Mouse (Mus musculus): Measurements from ENCODE around the gene P3h4.

P3h4 gene

DNA sequence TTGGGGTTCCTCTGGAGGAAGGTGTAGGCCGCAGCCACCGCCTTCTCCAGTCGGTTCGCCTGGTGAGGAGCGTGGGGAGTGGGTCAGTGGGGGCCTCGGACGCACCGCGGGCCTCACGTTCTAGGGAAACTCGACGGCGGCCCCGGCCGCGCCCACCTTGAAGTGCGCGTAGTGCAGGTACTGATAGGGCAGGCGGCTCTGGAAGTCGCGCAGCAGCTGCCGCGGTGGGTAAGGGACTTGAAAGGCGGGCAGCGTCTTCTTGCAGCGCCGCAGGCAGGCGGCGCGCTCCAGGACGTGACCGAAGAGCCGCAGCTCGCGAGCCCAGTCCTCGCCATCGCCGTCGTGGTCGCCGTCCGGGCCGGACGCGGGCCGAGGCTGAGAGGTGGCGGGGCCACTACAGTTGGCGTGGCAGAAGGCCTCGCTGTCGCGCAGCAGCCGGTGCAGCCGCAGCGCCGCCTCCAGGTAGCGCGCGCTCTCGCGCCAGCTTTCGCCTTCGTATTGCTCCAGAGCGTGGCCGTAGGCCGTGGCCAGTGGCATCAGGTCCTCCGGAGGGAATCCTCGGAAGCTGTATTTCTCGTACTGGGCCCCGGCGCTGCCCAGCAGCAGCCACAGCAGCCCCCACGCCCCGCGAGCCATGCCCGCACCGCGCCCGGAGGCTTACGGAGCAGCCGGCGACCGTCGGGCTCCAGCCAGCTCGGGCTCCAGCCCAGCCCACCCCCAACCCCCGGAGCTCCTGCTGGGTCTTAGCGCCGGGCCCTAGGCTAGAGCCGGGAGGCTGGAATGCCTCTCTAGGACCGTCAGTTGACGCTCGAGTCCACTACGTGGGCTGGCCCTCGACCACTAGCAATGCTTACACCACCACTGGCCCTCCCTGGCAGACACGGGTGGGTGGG is at the start of gene P3h4:
P3h4 (minus strand) TSS at position 816 of the 893 bp plus-strand sequence.
- peak; percentile 77 for ATAC-seq (ENCODE audit: insufficient number of reproducible peaks, low FRiP score, low TSS enrichment)

DNA sequence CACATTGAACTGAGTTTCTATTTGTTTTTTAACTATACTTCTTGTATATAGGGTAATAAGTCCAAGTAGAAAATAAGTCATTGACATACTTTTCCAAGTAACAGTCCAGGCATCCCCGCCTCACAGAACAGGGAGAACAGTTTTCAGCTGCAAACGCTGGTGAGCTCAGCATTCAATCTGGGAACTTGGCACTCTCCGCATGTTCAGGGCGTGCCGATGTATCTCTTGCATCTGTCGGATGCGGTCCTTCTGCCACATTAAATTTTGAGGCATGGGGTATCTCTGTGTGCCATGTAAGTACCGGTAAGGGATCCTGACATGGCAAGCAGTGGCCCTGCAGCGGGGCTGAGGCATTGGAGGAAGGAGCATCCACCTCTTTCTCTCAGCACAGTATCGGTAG is 48.1 kb upstream of the P3h4 start:
- ATAC-seq (ENCODE audit: insufficient number of reproducible peaks, low FRiP score, low TSS enrichment), result no peak

DNA sequence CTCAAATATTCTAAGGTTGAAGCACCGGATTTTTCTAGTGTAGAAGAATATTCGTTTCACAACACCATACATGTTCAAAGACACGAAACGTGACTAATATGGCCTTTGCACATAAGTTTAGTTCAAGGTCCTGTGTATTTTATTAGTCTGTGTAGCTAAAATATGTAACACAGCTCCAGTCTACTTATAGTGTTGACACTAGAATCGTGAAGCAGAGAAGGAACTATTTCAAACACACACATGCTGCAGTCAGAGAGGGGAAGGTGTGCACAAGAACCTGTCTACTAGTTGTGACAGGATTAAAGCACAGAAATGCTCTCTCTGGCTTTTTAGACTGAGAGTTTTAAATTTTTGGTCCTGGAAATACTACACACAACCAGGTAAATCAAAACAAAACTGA is 43.1 kb upstream of the P3h4 start:
- ATAC-seq (ENCODE audit: insufficient number of reproducible peaks, low FRiP score, low TSS enrichment), result no peak

DNA sequence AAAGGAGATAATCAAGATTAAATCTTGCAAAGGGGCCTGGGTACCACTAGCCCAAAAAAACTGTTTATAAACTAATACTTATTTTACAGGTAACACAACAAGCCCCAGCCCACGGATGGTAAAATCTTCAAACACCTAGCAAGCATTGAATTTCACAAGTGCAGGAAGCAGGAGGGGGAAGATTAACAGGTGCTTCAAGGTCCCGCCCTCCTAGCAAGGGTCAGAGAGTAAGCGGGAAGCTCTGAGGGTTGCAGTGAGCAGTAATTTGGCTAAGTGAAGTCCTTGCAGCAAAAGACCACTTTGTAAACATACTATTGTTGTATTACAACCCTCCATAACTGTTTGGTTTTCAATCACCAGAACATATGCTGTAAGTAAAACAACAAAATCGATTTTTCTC is 42.6 kb upstream of the P3h4 start:
- no peak for ATAC-seq (ENCODE audit: insufficient number of reproducible peaks, low FRiP score, low TSS enrichment)

DNA sequence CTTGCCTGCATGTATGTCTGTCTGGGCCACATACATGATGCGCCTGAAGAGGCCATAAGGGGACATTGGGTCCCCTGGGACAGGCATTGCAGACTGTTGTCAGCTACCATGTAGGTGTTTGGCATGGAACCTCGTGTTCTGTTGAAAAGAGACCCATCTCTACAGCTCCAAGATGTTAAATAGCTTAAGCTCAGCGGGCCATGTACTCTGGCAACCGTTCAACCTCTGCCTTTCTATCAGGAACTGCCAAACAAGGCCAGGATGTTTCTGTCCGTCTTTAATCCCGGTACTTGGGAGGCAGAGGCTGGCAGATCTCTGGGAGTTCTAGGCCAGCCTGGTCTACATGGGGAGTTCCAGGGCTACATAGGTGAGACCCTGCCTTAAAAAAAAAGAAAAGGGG is 28.0 kb upstream of the P3h4 start:
- no peak for ATAC-seq (ENCODE audit: insufficient number of reproducible peaks, low FRiP score, low TSS enrichment)

DNA sequence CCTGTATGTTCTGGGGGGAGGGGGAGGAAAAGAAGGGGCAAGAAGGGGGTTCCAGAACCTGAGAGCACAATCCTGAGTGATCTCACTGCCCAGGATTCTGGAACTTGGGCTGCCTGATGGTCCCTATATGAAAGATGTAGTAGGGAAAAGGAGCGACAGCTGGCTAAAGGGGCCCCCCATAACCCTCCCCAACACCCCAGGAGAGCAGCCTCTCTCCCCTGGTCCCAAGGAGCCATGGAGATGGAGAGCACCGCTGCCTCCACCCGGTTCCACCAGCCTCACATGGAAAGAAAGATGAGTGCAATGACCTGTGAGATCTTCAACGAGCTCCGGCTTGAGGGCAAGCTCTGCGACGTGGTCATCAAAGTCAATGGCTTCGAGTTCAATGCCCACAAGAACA is 27.2 kb upstream of the P3h4 start, which contains the start of the genes Nt5c3b and Klhl10:
Nt5c3b (minus strand) TSS at position 12 of the 400 bp plus-strand sequence.
Klhl10 (plus strand) TSS at position 121 of the 400 bp plus-strand sequence.
- ATAC-seq (ENCODE audit: insufficient number of reproducible peaks, low FRiP score, low TSS enrichment), result no peak

DNA sequence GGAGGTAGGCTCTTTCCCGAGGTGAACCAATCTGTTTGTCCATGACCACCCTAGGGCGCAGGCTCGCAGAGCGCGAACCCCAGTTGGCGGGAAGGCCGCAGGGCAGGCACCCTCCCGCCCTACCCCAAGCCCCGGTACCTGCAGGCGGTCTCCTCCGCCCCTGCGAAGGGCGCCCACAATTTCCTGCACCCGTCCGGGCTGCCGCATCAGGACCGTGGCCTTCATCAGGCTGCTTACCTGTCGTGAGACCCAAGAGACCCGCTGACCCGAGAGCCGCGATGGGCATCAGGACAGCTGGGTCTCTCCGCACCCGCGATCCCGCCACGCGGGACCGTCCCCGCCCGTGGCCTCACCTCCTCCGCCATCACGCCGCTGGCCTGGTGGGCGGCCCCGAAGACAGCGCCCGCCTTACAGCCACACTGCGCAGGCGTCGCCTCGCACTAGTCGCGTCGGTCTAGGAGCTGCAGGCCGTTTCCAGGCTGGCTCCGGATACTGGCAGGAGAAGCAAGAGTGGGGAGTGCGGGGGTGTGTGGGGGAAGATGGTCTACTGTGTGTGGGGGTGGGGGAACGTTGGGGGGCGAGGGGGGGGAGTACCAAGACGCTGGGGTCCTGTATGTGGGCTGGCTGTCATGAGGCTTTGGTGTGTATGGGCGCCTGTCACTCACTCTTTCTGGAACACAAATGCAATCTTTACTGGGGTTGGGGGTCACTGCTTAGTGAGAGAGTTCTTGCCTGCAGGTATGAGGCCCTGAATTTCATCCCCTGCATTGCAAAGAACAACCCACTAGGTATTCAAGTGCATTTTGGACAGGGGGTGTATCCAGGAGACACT is 26.3 kb upstream of the P3h4 start:
- ATAC-seq (ENCODE audit: insufficient number of reproducible peaks, low FRiP score, low TSS enrichment), result peak; percentile 87; the same call in 1 of the 2 replicates

DNA sequence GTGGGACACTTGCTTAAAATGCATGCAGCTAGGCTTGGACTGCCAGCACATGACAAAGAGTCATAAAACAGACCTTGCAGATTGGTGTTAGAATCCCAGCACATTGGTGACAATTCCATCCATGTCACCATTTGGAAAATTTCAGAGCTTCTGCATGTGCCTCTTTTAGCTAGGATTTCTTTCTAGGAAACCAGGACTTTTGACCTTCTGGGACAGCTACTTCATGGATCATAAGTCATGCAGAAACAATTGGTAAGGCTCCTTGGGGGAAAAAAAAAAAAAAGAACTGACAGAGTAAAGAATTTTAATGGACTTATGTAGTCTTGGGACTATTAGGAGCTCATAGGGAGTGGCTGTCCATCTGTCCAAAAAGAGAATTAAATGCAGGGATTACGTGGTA is 23.3 kb upstream of the P3h4 start:
- ATAC-seq (ENCODE audit: insufficient number of reproducible peaks, low FRiP score, low TSS enrichment), result no peak

DNA sequence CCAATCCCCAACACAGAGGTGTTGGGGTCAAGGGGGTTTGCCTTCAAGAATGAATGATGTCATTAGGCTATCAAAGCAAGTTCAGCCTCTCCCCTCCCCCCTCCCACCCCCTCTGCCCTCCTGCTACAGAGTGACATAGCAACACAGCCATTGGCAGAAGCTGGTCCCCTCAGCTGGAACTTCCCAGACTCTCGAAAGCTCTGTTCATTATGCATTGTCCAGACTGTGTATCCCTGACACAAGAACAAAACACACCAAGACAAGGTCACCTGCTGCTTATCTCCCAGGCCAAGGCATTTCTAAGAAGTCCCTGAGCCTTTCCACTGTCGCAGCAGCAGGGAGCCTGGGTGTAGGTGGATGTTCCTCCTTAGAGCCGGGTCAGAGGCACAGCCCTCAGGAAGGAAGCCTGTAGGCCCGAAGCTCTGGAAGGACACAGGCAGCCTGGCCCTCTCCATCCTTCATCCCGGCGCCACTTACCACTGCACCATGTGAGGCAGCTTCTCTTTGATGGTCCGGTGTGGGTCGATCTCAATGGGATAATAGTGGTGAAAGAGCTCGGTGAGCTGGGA is 21.1 kb upstream of the P3h4 start:
- no peak for ATAC-seq (ENCODE audit: insufficient number of reproducible peaks, low FRiP score, low TSS enrichment)

DNA sequence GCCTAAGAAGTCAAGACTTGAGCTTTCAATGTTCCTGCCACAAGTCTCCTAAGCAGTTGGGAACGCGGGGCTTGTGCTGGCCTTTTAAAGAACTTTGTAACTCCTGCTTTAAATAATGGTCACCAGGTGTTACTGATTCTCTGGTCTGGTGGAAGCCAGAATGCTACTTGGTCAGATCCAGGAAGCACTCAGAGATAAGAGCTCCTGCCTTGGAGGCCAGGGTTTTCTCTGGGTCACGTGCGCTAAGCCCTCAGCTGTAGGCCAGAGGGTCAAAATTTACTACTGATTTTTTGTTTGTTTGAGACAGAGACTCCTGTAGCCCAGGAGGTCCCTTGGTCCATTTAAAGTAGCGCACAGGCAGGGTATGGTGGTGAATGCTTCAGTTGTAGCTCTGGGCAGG is 17.4 kb upstream of the P3h4 start:
- ATAC-seq (ENCODE audit: insufficient number of reproducible peaks, low FRiP score, low TSS enrichment), result no peak

DNA sequence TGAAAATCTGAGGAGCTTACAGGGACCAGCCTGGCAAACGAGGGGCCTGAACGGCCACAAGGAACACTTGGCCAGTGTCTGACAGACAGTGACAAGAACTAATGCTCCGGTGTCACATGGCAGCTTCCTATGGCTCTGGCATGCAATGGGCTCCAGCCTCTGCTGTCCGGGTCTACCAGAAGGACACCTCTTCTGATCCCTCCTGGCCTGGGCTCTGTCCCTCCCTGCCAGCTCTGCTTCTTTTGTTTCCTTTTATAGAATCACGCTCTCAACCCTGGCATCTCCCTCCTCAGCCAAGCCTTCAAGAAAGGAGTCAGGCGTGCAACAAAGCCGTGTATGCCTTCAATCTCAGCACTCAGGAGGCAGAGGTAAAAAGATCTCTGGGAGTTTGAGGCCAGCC is 15.4 kb upstream of the P3h4 start:
- no peak for ATAC-seq (ENCODE audit: insufficient number of reproducible peaks, low FRiP score, low TSS enrichment)

DNA sequence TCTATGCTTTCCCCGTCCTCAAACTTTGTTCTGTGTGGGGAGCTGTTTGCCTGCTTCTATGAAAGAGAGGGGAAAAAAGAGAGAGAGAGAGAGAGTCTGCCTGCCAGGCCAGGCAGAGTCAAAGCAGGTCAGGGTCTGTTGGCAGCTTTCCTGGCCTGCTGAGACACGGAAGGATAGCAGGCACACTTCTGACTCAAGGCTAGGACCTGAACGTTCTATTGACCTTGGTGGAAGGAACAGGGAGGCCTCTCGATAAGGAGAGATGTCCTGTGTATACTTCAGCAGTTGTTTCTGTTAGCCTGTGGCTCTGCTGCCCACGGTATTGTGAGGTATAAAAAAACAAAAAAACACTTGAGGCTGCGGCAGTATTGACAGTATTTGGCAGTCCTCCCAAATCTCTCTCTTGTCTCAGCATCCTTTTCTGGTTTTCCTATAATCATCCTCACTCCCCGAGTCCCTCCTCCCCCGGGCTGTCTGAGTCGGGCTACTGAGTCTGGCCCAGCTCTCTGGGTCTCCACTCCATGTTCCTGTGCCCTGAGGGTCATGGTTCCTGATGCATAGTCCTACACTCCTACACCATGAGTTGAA is 14.1 kb upstream of the P3h4 start:
- ATAC-seq (ENCODE audit: insufficient number of reproducible peaks, low FRiP score, low TSS enrichment), result no peak

DNA sequence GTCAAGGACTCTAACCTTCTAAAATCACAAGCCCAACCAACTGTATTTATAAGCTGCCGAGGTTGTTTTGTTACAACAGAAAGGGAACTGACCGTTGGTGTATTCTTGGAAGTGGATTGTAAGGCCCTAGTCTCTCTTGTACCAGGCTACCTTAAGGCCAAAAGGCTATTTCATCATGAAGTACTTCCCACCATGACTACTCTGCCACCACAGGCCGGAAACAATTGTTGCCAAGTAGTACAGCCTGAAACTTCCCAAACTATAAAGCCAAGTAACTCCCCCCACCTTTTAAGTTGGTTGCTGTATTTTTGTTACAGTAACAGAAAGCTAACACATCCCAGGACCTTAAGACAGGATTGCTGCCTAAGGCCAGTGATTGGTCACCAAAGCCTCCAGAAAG is 12.2 kb upstream of the P3h4 start:
- no peak for ATAC-seq (ENCODE audit: insufficient number of reproducible peaks, low FRiP score, low TSS enrichment)

DNA sequence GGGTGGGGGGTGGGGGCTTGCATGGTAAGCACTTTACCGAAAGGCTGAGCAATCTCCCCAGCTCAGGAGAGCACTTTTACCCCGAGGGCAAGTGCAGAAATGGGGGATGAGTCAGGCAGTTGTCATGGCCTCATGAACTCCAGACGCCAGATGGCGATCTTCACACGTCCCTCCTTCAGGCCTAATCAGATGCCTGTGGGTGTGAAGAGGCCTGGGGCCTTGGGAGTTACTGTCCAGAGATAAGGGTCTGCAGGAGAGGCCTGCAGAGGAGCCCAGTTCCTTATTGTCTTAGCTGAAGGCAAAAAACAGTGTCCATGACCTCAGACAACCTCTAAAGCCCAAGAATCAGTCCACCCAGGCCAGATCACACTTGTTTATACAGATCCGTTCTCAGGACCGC is 11.2 kb upstream of the P3h4 start:
- ATAC-seq (ENCODE audit: insufficient number of reproducible peaks, low FRiP score, low TSS enrichment), result no peak

DNA sequence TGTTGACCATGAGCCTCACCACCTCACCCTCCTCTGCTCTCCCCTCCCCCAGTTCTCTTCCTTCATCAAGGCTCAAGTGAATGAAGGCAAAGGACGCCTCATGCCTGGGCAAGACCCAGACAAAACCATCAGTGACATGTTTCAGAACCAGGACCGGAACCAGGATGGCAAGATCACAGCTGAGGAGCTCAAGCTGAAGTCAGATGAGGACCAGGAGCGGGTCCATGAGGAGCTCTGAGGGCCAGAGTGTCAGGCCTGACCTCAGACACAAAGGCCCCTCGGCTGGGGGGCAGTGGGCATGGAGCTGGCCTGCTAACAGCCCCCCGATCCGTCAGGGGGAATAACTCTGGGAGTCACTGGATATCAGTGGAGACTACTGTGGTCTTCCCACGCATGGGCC is 9.2 kb upstream of the P3h4 start:
- ATAC-seq (ENCODE audit: insufficient number of reproducible peaks, low FRiP score, low TSS enrichment), result no peak

DNA sequence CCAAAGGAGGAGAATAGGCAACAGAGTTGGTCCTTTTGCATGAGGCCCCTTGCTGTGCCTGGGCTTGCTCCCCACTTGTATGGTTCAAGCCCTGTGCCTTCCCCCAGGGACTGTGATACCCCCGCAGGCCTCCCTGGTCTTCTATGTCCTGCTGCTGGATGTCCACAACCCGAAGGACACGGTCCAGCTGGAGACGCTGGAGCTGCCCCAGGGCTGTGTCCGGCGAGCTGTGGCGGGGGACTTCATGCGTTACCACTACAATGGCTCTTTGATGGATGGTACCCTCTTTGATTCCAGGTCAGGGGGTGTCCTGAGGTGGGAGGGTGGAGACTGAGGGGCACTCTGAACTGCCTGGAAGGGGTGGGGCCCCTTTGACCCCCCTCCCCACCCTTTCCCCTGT is 6.9 kb upstream of the P3h4 start:
- ATAC-seq (ENCODE audit: insufficient number of reproducible peaks, low FRiP score, low TSS enrichment), result no peak

DNA sequence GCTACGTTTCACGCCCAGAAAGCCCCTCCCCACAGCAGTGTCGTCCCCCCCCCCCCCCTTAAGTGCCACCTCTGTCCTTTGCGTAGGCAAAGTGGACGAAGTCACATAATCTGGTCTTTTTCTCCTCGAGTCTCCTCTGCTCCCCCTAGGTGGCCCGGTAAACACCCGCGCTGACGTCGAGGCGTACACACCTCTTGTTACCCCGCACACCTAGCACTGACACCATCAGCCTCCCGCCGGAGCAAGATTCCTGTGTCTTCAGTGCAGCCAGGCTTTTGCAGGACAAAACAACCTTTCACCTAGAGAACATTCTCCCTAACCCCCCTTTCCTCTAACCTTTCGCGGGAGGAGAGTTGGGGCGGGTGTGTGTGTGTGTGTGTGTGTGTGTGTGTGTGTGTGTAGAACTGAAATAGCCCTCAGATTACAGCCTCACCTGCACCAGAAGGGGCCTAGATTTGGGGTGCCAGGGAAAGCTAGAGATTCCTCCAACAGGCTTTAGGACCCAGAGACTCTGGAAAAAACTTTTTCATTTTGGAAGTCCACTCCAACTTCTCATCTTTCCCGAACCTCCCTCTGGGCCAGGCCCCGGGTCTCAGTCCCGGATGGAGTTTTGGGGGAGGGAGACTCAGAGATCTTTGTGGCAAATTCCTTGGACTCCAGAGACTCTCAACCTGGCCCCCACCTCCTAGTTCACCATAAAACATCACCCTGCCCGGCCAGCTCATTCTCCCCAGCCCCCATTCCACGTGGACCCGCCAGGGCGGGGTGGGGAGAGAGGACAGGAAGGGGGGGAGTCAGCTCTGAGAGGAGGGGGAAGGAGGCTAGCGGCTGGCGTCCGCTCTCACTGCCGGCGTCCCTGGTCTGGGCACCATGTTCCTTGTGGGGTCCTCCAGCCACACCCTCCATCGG is 532 bp upstream of the P3h4 start, which contains the start of gene Fkbp10:
Fkbp10 (plus strand) TSS at position 784 of the 909 bp plus-strand sequence.
- no peak for ATAC-seq (ENCODE audit: insufficient number of reproducible peaks, low FRiP score, low TSS enrichment)

DNA sequence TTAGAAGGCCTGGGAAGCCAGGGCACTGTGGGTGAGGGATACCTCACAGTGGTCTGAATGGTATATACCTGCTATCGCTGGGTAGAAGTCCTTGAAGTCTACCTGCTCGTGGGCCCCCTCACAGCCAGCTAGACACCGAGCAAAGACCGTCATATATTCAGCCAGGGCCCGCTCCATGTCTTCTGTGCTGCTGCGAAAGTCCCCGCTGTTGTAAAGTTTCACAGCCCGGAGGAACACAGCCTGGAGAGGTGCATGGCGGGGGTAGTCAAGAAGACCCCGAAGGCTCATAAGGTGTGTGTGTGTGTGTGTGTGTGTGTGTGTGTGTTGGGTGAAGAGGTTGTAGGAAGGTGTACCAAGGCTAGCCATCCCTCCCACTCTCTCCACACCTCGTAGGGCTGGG is 1.1 kb downstream of the P3h4 start:
- no peak for ATAC-seq (ENCODE audit: insufficient number of reproducible peaks, low FRiP score, low TSS enrichment)

DNA sequence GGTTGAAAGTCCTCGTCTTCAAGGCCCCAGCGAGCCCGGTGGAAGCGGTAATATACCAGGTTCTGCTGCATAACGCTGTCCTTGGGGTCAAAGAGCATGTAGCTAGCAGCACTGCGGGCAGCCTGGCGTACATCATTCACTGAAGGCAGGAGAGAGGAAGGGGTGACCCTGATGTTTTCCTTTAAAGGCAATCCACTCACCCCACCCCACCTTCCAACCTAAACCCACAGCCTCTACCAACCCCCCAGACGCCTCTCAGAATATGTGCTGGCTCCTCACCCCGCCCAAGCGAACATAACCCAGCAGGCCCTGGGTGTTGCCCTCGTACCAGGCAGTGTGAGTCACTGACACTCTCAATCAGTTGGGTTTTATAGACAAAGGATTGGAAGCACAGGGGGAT is 2.9 kb downstream of the P3h4 start:
- no peak for ATAC-seq (ENCODE audit: insufficient number of reproducible peaks, low FRiP score, low TSS enrichment)

DNA sequence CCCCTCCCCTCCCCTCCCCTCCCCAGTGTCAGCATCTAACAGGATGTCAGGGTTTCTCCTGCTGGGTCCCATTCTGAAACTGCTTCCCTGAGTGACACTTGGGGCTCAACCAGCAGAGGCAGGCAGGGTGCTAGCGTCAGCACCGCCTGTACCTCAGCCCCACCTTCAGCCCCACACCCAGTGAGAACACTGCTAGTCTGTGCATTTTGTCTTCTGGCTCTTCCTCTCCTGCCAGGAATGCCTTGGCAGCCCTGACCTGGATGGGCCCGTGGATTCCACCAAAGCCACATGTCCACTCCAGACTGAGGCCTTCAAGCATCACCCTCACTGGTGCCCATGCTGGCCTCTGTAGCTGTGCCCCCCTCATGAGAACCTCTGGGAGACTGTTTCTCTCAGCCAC is 5.0 kb downstream of the P3h4 start:
- ATAC-seq (ENCODE audit: insufficient number of reproducible peaks, low FRiP score, low TSS enrichment), result no peak

Data from cerebellum, adult (tissue).